Mouse (Mus musculus) mouse trophoblast stem cell (cell line): ENCODE measurements around the gene Oit3.

Experiments used
- in situ Hi-C, 2 experiments: fragments of 300-500 bp; cut with MseI, MboI; formaldehyde crosslinking; loops; 2 replicates in 1 of 2; 3 replicates in 1 of 2; pipeline ENCODE4 v1.15.1; 2025

The Oit3 gene

GRCm38 (mm10) chr10:59441735-59442134 is at the start of gene Oit3:
Gene Oit3 (minus strand): TSS chr10:59441778.
- in situ Hi-C loops: no loop called here

DNA sequence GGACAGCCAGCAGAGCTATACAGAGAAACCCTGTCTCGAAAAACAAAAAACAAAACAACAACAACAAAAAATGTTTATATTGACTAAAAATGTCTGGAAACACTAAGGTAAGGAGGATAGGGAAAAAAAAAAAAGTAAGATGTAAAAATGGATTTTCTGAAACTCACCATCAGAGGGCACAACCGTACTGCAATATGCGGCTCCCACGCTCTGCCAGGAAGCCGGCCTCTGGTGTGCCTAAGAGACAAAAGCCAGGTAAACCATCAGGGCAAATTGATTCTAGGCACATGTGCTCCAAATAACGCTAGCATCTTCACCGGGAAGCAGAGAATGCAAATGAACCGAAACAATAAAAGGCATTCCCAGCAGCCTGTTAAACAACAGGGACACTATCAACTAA is 49.3 kb upstream of the Oit3 start:
- in situ Hi-C loops: no loop called here

- in situ Hi-C loops: no loop called here
These were observed 47.8 kb upstream of the Oit3 start for GRCm38 (mm10) chr10:59489411-59489810.

- in situ Hi-C loops: no loop called here
These were observed 45.8 kb upstream of the Oit3 start for GRCm38 (mm10) chr10:59487351-59487750.

GRCm38 (mm10) chr10:59484318-59484717 is 42.7 kb upstream of the Oit3 start:
- in situ Hi-C loops: no loop called here

DNA sequence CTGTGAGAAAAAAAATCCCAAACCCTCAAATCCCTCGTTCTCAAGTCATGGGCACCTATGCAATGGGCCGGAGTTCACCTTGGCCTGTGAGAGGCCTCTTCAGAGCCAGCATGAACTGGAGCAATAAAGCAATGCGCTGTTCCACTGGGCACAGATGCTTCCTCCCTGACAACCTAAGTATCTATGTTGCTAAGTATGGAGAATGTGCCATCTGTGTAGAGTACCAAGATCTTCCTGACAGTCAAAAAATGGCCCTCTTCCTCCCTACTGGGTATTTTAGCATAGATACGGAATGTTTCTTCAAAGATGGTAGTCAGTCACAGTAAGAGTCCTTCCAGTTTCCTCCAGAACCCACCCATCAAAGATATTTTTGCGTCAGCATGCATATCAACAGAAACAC is 39.8 kb upstream of the Oit3 start:
- in situ Hi-C loops: no loop called here

DNA sequence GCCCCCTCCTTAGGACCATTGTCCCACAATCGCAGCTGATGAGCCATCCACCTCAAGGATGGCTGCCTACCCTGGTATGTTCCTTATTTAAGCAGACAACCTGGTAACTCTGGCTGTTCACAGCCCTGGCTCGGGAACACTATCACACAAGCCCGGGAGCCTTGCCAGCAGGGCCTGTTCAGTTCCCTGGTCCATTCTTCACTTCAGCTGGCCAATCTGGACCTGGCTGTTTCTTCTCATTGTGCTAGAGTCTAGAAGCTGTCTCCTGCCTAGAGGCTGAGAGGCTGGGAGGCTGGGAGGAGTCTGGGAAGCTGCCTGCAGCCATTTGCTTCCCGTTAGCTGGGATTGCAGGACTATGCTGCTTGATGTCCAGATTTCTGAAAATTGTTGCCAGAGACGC is 28.9 kb upstream of the Oit3 start:
- in situ Hi-C loops: no loop called here

- in situ Hi-C loops: no loop called here
These were observed 25.7 kb upstream of the Oit3 start for GRCm38 (mm10) chr10:59467297-59467696.

DNA sequence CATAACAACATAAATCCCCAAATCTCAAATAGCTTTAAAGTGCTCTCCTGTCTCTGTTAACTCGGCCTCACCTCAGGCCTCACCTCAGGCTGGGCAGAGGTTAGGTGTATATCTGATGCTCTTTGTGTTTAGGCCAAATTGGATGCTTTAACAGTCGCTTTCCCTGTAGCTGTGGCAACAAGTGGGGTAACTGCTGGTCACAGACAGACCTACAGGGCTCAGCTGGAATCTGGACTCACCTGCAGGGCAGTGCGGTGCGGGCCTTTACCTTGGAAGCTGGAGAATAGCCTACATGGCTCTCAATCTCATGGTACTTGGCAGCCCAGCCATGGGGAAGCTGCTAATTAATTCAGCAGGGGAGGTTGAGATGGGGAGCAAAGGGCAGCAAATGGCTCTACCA is 25.0 kb upstream of the Oit3 start:
- in situ Hi-C loops: no loop called here

- in situ Hi-C loops: no loop called here
These were observed 24.0 kb upstream of the Oit3 start for GRCm38 (mm10) chr10:59465546-59465945.

DNA sequence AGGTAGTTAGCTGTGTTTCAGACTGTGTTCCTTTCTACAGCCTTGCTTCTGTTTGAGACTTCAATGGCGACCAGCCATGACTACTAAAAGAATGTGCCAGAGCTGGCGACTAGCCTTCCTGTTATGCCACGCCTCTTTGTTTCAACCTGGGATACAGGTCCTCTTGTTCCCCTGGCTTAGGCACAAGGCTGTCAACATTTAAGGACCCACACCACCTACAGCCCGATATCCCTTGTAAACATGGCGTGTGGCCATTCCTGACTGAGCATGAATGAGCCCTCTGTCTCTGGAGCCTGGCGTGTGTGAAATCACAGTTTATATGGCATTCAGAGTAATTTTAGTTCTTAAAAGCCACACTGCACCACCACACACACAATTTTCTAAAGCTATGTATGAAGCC is 20.7 kb upstream of the Oit3 start:
- in situ Hi-C loops: no loop called here

GRCm38 (mm10) chr10:59459767-59460166 is 18.2 kb upstream of the Oit3 start:
- in situ Hi-C loops: no loop called here

DNA sequence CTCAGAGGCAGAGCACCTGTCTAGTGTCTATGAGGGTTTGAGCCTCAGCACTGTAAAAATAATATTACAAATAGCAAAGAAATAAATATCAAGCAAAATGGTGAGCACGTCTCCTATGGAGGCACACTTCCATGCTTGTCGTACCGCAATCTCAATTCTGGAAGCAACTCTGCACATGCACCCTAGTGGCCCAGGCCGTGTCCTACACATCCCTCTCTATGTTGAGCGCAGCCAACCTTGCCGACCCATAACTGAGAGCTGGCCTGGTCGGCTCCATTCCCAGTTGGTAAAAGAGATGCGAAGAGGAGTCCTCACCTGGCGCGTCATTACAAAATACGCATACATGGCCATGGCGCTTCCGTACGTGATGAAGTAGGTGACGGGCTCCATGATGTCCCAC is 13.1 kb upstream of the Oit3 start:
- in situ Hi-C loops: no loop called here

DNA sequence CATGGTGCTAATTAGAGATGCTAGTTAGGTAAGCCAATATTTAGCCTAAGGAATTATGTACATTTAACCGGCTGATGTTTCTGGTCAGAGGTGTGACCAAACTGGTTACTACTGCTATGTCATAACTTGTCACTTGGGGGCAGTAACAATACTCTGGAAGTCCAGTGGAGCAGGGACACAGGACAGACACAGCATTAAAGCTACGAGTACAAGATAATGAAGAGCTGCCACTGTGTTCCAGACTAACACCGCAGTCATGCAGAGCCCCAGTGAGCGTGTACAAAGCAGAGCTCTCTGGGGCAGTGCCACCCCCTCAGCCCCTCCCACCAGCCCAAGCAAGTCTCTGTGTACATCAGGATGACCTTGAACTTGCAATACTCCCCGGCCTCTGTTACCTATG is 10.3 kb upstream of the Oit3 start:
- in situ Hi-C loops: no loop called here

- in situ Hi-C loops: no loop called here
These were observed 6.0 kb upstream of the Oit3 start for GRCm38 (mm10) chr10:59447546-59447945.

GRCm38 (mm10) chr10:59446911-59447437 is 5.4 kb upstream of the Oit3 start:
- in situ Hi-C loops: no loop called here

DNA sequence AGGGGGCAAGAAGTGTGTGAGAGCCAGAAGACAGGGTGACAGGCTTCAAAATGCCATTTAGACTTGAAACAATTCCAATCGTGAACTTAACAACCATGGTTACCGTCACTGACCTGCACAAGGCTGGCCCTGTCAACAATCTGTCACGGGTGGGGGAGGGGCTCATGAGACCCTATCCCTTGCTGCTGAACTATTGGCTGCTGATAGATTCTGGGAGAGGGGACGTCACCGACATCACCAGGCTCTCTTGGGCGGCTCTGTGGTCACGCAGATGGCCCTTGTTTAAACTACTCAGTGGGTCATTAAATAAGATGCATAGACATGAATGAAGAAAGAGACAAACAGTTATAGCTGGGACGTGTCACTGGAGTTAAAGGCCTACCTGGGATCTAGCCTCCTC is 3.1 kb upstream of the Oit3 start:
- in situ Hi-C loops: no loop called here

DNA sequence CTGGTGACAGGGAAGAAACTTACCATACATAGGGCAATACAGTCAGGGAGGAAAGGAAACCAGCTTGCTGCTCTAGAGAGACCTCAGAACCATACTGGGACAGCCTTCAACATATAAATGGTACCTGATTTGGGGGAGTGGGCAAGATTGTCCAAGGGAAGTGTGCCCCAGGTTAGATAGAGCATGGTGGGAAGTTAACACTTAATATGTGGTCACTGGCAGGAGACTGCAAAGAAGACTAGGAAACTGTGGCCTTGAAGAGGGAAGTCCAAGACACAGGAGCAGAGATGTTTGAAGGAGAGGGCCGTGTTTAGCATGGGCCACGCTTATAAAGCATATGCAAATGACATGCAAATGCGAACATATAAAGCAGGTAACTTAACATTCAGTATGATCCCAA is 2.5 kb upstream of the Oit3 start:
- in situ Hi-C loops: no loop called here

DNA sequence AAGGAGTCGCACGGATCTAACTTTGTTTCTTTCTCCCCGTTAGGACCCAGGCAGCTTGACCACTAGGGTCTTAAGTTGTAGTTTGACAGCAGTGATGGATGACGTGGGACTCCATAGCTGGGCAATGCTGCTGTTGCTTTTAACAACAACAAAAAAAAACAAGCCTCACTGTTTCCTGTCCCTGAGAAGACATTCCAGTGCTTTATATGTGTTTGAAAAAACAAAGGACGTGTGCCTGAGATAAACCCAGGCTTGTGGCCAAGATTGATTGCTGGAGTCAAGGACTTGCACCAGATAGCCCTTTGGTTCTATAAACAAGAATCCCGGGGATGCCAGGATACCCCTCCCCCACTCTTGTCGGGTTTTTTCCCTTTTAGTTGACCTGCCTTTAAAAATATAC is 1.6 kb upstream of the Oit3 start:
- in situ Hi-C loops: no loop called here

- in situ Hi-C loops: no loop called here
These were observed 1.4 kb downstream of the Oit3 start for GRCm38 (mm10) chr10:59440177-59440576.

- in situ Hi-C loops: no loop called here
These were observed 2.1 kb downstream of the Oit3 start for GRCm38 (mm10) chr10:59439508-59439931.

DNA sequence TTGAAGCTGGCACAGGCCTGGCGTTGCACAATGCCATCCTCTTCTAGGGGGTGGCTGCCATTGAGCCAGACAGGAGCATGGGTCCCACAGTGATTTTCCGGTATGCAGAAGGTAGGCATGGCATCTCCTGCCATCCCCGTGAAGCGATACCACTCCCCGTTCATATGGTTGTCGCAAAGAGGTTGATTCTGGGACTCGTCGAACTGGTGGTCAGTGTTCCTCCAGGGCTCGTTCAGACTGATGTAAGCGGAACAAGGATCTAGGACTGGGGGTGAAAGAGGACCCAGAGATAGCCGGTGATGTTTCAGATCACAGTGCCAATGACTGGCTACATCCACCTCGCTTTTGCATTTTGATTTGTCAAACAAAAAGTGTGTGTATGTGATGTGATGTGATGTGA is 2.9 kb downstream of the Oit3 start:
- in situ Hi-C loops: no loop called here

DNA sequence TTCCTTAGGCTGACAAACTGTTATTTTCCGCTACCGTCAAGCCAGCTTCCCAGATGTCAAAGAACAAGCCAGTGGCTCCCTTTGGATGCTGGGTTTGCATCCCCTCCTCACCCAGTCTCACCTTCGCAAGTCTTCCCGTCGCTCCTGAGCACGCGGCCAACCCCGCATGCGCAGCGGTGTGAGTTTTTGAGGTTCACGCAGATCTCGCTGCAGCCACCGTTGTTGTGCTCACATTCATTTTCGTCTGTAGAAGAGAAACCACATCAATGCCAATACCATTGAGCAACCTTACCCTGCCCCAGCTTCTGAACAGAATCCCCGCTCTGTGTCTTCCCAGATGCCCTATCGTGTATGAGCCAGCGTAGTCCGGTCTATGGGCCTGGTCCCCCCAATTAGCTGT is 5.8 kb downstream of the Oit3 start:
- in situ Hi-C loops: no loop called here

DNA sequence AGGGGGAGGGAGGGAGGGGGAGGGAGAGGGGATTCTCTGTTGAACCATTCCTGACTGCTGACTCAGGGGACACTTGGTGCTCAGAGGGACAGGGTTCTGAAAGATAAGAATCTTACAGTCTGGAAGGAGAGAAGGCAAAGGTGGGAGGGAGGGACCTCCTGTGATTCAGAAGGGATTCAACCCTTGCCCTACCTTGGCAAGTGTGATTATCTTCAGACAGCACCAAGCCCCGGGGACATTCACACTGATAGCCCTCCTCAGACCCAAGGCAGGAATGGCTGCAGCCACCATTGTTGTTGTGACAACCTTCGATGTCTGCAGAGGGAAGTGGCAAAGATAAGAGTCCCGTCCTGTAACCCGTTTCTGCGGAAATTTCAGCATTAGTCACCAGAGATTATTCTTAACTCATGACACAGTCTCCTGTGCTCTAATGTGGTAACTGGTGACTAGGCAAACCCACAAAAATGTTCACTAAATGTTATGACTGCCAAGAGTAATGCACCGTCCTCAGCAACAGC is 10.8 kb downstream of the Oit3 start:
- in situ Hi-C loops: no loop called here
